Mouse (Mus musculus) CH12.LX (cell line): ENCODE results near the gene Ror2. TPM values are rescaled to one million over a fixed set of nuclear protein-coding genes. Genes with fewer than 3 reads are reported as not detected.

Experiments
- DNase-seq: peaks from one replicate; pipeline ENCODE4 v3.0.0-alpha.2; 2013; ENCODE audit errors: extremely low read depth
- H3K27ac ChIP-seq: 2 replicates; pipeline ENCODE4 v1.5.1; 2012; ENCODE audit warnings: low read depth, mild to moderate bottlenecking, control low read depth, moderate library complexity; ENCODE audit not compliant: insufficient read depth
- H3K27me3 ChIP-seq: replicated peaks from 2 replicates; pipeline ENCODE3; 2012; ENCODE audit warnings: inconsistent platforms
- H3K36me3 ChIP-seq, 2 experiments: replicated peaks in 1 of 2; 2 replicates each; pipeline versions ENCODE3 to v1.6.1; 2012; ENCODE audit warnings: inconsistent platforms in 1 of 2, low read length in 1 of 2, mild to moderate bottlenecking in 1 of 2, mixed read lengths in 1 of 2, moderate library complexity in 1 of 2; ENCODE audit not compliant: control insufficient read depth in 1 of 2, insufficient read depth in 1 of 2
- H3K4me1 ChIP-seq, 2 experiments: 2 replicates each; pipeline ENCODE4 v1.6.1; 2012; ENCODE audit warnings: inconsistent platforms in 1 of 2, moderate library complexity in 1 of 2; ENCODE audit not compliant: insufficient read depth in 2 of 2, control insufficient read depth in 1 of 2
- H3K4me2 ChIP-seq: 2 replicates; pipeline ENCODE4 v1.6.1; 2012; ENCODE audit warnings: low read depth, mild to moderate bottlenecking, control low read depth; ENCODE audit not compliant: poor library complexity, insufficient read depth, severe bottlenecking
- H3K4me3 ChIP-seq, 3 experiments: fragments of 150-350 bp in 1 of 3; sonication (generic) in 1 of 3; replicated peaks in 1 of 3; 2 replicates each; pipeline versions ENCODE3 to v1.5.1; 2011 to 2012; ENCODE audit warnings: low read depth in 2 of 3, low read length in 2 of 3, mild to moderate bottlenecking in 2 of 3, moderate library complexity in 2 of 3, control low read depth in 1 of 3, improper control_type of control experiment in 1 of 3, inconsistent platforms in 1 of 3, mixed read lengths in 1 of 3; ENCODE audit not compliant: poor library complexity in 1 of 3
- H3K79me2 ChIP-seq: replicated peaks from 2 replicates; pipeline ENCODE4 v1.6.1; 2012; ENCODE audit warnings: mild to moderate bottlenecking, moderate library complexity; ENCODE audit not compliant: control insufficient read depth, poor library complexity, insufficient read depth, severe bottlenecking; ENCODE audit errors: extremely low read depth
- H3K9ac ChIP-seq: 2 replicates; pipeline ENCODE4 v1.6.1; 2012; ENCODE audit warnings: low read depth, mild to moderate bottlenecking, control low read depth, moderate library complexity; ENCODE audit not compliant: insufficient read depth
- H3K9me3 ChIP-seq: replicated peaks from 2 replicates; pipeline ENCODE3; 2012; ENCODE audit warnings: low read length, inconsistent platforms, mixed read lengths
- CHD1 ChIP-seq: IDR thresholded peaks from 2 replicates; pipeline ENCODE4 v1.6.1; 2012; ENCODE audit warnings: low read depth, low read length, improper control_type of control experiment, inconsistent platforms
- CHD2 ChIP-seq: IDR thresholded peaks from 2 replicates; pipeline ENCODE4 v1.6.1; 2011; ENCODE audit warnings: low read length, improper control_type of control experiment
- E2F4 ChIP-seq: IDR thresholded peaks from 2 replicates; pipeline ENCODE4 v1.6.1; 2011; ENCODE audit warnings: low read depth, low read length, improper control_type of control experiment; ENCODE audit not compliant: insufficient replicate concordance
- EP300 ChIP-seq: IDR thresholded peaks from 2 replicates; pipeline ENCODE4 v1.6.1; 2011; ENCODE audit warnings: low read length, improper control_type of control experiment
- GABPA ChIP-seq: IDR thresholded peaks from 2 replicates; pipeline ENCODE4 v1.6.1; 2012; ENCODE audit warnings: low read depth, low read length, improper control_type of control experiment, inconsistent platforms; ENCODE audit not compliant: insufficient replicate concordance
- HCFC1 ChIP-seq: IDR thresholded peaks from 2 replicates; pipeline ENCODE4 v1.6.1; 2012; ENCODE audit warnings: low read depth, mild to moderate bottlenecking, inconsistent platforms, low read length, improper control_type of control experiment
- JUN ChIP-seq: IDR thresholded peaks from 2 replicates; pipeline ENCODE4 v1.6.1; 2011; ENCODE audit warnings: low read depth, mild to moderate bottlenecking, low read length, improper control_type of control experiment, moderate library complexity; ENCODE audit not compliant: insufficient read depth
- JUND ChIP-seq: conservative IDR thresholded peaks from 2 replicates; pipeline ENCODE4 v1.6.1; 2011; ENCODE audit warnings: low read depth, low read length, improper control_type of control experiment
- KAT2A ChIP-seq: IDR thresholded peaks from 2 replicates; pipeline ENCODE4 v1.6.1; 2012; ENCODE audit warnings: low read length, improper control_type of control experiment, inconsistent platforms; ENCODE audit not compliant: insufficient replicate concordance
- MAFK ChIP-seq: IDR thresholded peaks from 2 replicates; pipeline ENCODE4 v1.6.1; 2011; ENCODE audit warnings: low read length, improper control_type of control experiment; ENCODE audit not compliant: insufficient replicate concordance
- MAX ChIP-seq: IDR thresholded peaks from 2 replicates; pipeline ENCODE4 v1.6.1; 2011; ENCODE audit warnings: low read length, improper control_type of control experiment
- MEF2A ChIP-seq: IDR thresholded peaks from 2 replicates; pipeline ENCODE4 v1.6.1; 2014; ENCODE audit warnings: low read depth, mild to moderate bottlenecking, inconsistent platforms, low read length, improper control_type of control experiment, borderline replicate concordance
- NRF1 ChIP-seq: IDR thresholded peaks from 2 replicates; pipeline ENCODE4 v1.6.1; 2014; ENCODE audit warnings: low read depth, mild to moderate bottlenecking, inconsistent platforms, low read length, improper control_type of control experiment, moderate library complexity
- POLR2AphosphoS2 ChIP-seq: IDR thresholded peaks from 2 replicates; pipeline ENCODE4 v1.6.1; 2011; ENCODE audit warnings: low read depth, low read length, improper control_type of control experiment
- SIN3A ChIP-seq: IDR thresholded peaks from 2 replicates; pipeline ENCODE4 v1.6.1; 2012; ENCODE audit warnings: low read length, improper control_type of control experiment, inconsistent platforms
- SMC3 ChIP-seq: IDR thresholded peaks from 2 replicates; pipeline ENCODE4 v1.6.1; 2011; ENCODE audit warnings: low read depth, low read length, improper control_type of control experiment
- TBP ChIP-seq: conservative IDR thresholded peaks from 2 replicates; pipeline ENCODE4 v1.6.1; 2011; ENCODE audit warnings: low read depth, low read length, improper control_type of control experiment
- TCF12 ChIP-seq: IDR thresholded peaks from 2 replicates; pipeline ENCODE4 v1.6.1; 2014; ENCODE audit warnings: low read depth, mild to moderate bottlenecking, inconsistent platforms, low read length, improper control_type of control experiment
- UBTF ChIP-seq: IDR thresholded peaks from 2 replicates; pipeline ENCODE4 v1.6.1; 2012; ENCODE audit warnings: low read depth, mild to moderate bottlenecking, inconsistent platforms, low read length, improper control_type of control experiment, moderate library complexity
- USF1 ChIP-seq: IDR thresholded peaks from 2 replicates; pipeline ENCODE4 v1.6.1; 2014; ENCODE audit warnings: low read depth, mild to moderate bottlenecking, inconsistent platforms, low read length, improper control_type of control experiment
- ZKSCAN1 ChIP-seq: IDR thresholded peaks from 2 replicates; pipeline ENCODE4 v1.6.1; 2012; ENCODE audit warnings: low read depth, inconsistent platforms, low read length, improper control_type of control experiment, borderline replicate concordance
- dilution Hi-C: fragments of 300-500 bp; cut with MboI; formaldehyde crosslinking; loops from 2 replicates; pipeline ENCODE4 v1.14.3; 2020; ENCODE audit warnings: low sequenced_read_pairs; ENCODE audit not compliant: extremely low pct_unique_long_range_greater_than_20kb, extremely low pct_ligation_motif_present
- in situ Hi-C: fragments of 300-500 bp; cut with MboI; formaldehyde crosslinking; loops from 3 replicates; pipeline ENCODE4 v1.14.3; 2019; ENCODE audit warnings: low sequenced_read_pairs, low pct_ligation_motif_present, low pct_unique_long_range_greater_than_20kb, mixed read lengths
- polyA plus RNA-seq: library from polyadenylated mRNA; unstranded; fragments of >175 nt; gene quantifications from 2 replicates; pipeline ENCODE4 v1.2.1, GENCODE M21; 2012; ENCODE audit warnings: low read depth; ENCODE audit not compliant: insufficient read length
- total RNA-seq, 2 experiments: library from RNA; depleted of rRNA; stranded (reverse); fragments of 300-350 nt in 1 of 2; fragments of >200 nt in 1 of 2; gene quantifications; 2 replicates each; pipeline ENCODE4 v1.2.3; 2012 to 2014

Ror2 gene
- total and polyA plus RNA-seq, 3 experiments: 0.13 to 0.63 (median 0.16) TPM

- in situ Hi-C loops: no loop called here
- Histone ChIP-seq H3K36me3 (no peaks in the 10 kb centered on the region), H3K79me2 (no peaks in the 10 kb centered on the region), H3K27me3 (peaks cover 2% of the 10 kb centered on the region), H3K9ac (no peak overlapping the region), H3K27ac (no peak overlapping the region), H3K4me1 (peaks cover 0 to 6% of the 10 kb centered on the region in 2 experiments; a peak in 1 of 4 replicates), H3K9me3 (no peaks in the 10 kb centered on the region), H3K4me3 (no peak overlapping the region), H3K4me2 (no peak overlapping the region)
- dilution Hi-C loops: no loop called here
- no peak for DNase-seq
- TF ChIP-seq SIN3A (no peak), USF1 (no peak), MAFK (no peak), MAX (no peak), GABPA (no peak)
These were observed 27.0 kb downstream of the Ror2 start for GRCm38 (mm10) chr13:53258943-53259342.

- H3K79me2 ChIP-seq: no peaks in the 10 kb centered on the region
- no peak for TF ChIP-seq UBTF
- no peak for TF ChIP-seq JUND
- no peak for TF ChIP-seq CHD1
- no peak for TF ChIP-seq NRF1
- TF ChIP-seq KAT2A: no peak
- no peak for TF ChIP-seq ZKSCAN1
- no peak for TF ChIP-seq POLR2AphosphoS2
- no peak for TF ChIP-seq HCFC1
- no peak for TF ChIP-seq TCF12
- no peak for TF ChIP-seq SMC3
- H3K27me3 ChIP-seq: peaks cover 2% of the 10 kb centered on the region
- no peaks in the 10 kb centered on the region for H3K36me3 ChIP-seq
- in situ Hi-C loops: no loop called here
- dilution Hi-C loops: no loop called here
- H3K4me3 ChIP-seq: no peak overlapping the region
- DNase-seq: no peak
- H3K9ac ChIP-seq: no peak overlapping the region
- H3K4me1 ChIP-seq: peaks cover 0 to 6% of the 10 kb centered on the region in 2 experiments; a peak in 1 of 4 replicates
- H3K4me2 ChIP-seq: no peak overlapping the region
- no peak overlapping the region for H3K27ac ChIP-seq
- no peaks in the 10 kb centered on the region for H3K9me3 ChIP-seq
These were observed 27.4 kb downstream of the Ror2 start for GRCm38 (mm10) chr13:53258497-53258896.

GRCm38 (mm10) chr13:53253255-53253654 is 32.7 kb downstream of the Ror2 start:
- H3K79me2 ChIP-seq: no peaks in the 10 kb centered on the region
- dilution Hi-C loops: no loop called here
- in situ Hi-C loops: no loop called here

More at GRCm38 (mm10) chr13:53253255-53253654, 32.7 kb downstream of the Ror2 start:
- H3K4me3 ChIP-seq: no peak overlapping the region
- no peak for DNase-seq
- H3K9me3 ChIP-seq: no peaks in the 10 kb centered on the region
- TF ChIP-seq CHD1: no peak
- TF ChIP-seq UBTF: no peak
- TF ChIP-seq E2F4: no peak
- TF ChIP-seq USF1: no peak
- no peak for TF ChIP-seq MEF2A
- TF ChIP-seq TCF12: no peak
- no peak for TF ChIP-seq GABPA
- no peak for TF ChIP-seq KAT2A
- TF ChIP-seq TBP: no peak
- no peak for TF ChIP-seq EP300
- TF ChIP-seq NRF1: no peak
- no peak for TF ChIP-seq JUN
- no peak for TF ChIP-seq ZKSCAN1
- TF ChIP-seq CHD2: no peak
- no peak overlapping the region for H3K27ac ChIP-seq
- no peak overlapping the region for H3K9ac ChIP-seq
- H3K4me1 ChIP-seq: no peaks in the 10 kb centered on the region
- no peaks in the 10 kb centered on the region for H3K36me3 ChIP-seq
- H3K4me2 ChIP-seq: no peak overlapping the region
- peaks cover 2% of the 10 kb centered on the region for H3K27me3 ChIP-seq
